Mouse (Mus musculus) kidney, postnatal 0 days (tissue): ENCODE measurements around the gene Kptn. TPM values are rescaled to one million over a fixed set of nuclear protein-coding genes. Genes with fewer than 3 reads are reported as not detected.

ENCODE experiments used
- ATAC-seq: fragments of 200-750 bp; cut with Nextera tagmentation; replicated peaks from 2 replicates; pipeline ENCODE4 v1.8.0; 2017; ENCODE audit warnings: low read depth, moderate number of reproducible peaks, moderate TSS enrichment, moderate library complexity; ENCODE audit not compliant: low FRiP score
- DNase-seq: peaks from one replicate; pipeline ENCODE4 v3.0.0-alpha.2; 2016; ENCODE audit warnings: low spot score
- H3K27ac ChIP-seq: fragments of 300-500 bp; sonication (generic); 2 replicates; pipeline ENCODE4 v1.5.1; 2014; ENCODE audit warnings: mild to moderate bottlenecking
- H3K27me3 ChIP-seq: fragments of 300-500 bp; sonication (generic); 2 replicates; pipeline ENCODE4 v1.6.1; 2014; ENCODE audit warnings: low read length, mixed read lengths; ENCODE audit not compliant: insufficient read depth
- H3K36me3 ChIP-seq: fragments of 300-500 bp; sonication (generic); 2 replicates; pipeline ENCODE4 v1.6.1; 2014; ENCODE audit warnings: low read length, mixed read lengths; ENCODE audit not compliant: insufficient read depth
- H3K4me1 ChIP-seq: fragments of 300-500 bp; sonication (generic); replicated peaks from 2 replicates; pipeline ENCODE4 v1.6.1; 2014; ENCODE audit warnings: antibody characterized with exemption, low read length, mixed read lengths; ENCODE audit not compliant: insufficient read depth
- H3K4me2 ChIP-seq: fragments of 300-500 bp; sonication (generic); 2 replicates; pipeline ENCODE4 v1.6.1; 2014; ENCODE audit warnings: mild to moderate bottlenecking, low read length, moderate library complexity, mixed read lengths
- H3K4me3 ChIP-seq: fragments of 300-500 bp; sonication (generic); replicated peaks from 2 replicates; pipeline ENCODE4 v1.5.1; 2014; ENCODE audit warnings: low read depth, low read length
- H3K9ac ChIP-seq: fragments of 300-500 bp; sonication (generic); 2 replicates; pipeline ENCODE4 v1.6.1; 2014; ENCODE audit warnings: low read depth, low read length
- H3K9me3 ChIP-seq: fragments of 300-500 bp; sonication (generic); replicated peaks from 2 replicates; pipeline ENCODE4 v1.6.1; 2016; ENCODE audit warnings: low read length, inconsistent platforms, mixed read lengths
- CTCF ChIP-seq: IDR thresholded peaks from 2 replicates; pipeline ENCODE4 v1.5.1; 2016; ENCODE audit warnings: antibody characterized with exemption, low read depth, mild to moderate bottlenecking, moderate library complexity
- whole genome bisulfite sequencing: fragments of 180-500 bp; shearing (Covaris S2); extraction: QIAGEN DNeasy Blood & Tissue Kit; methylation state at CpG from one replicate; pipeline ENCODE4 v1.1.7; 2014; 5-methylcytosine and 5-hydroxymethylcytosine counted together
- polyA plus RNA-seq: library from polyadenylated mRNA; unstranded; fragments of >200 nt; fragmentation: Nextera tagmentation; extraction: Ambion mirVana; gene quantifications from 2 replicates; pipeline ENCODE4 v1.2.1, GENCODE M21; 2015

The Kptn gene
- polyA plus RNA-seq, 1 experiment from 2014 or later, result 21.0 TPM

DNA sequence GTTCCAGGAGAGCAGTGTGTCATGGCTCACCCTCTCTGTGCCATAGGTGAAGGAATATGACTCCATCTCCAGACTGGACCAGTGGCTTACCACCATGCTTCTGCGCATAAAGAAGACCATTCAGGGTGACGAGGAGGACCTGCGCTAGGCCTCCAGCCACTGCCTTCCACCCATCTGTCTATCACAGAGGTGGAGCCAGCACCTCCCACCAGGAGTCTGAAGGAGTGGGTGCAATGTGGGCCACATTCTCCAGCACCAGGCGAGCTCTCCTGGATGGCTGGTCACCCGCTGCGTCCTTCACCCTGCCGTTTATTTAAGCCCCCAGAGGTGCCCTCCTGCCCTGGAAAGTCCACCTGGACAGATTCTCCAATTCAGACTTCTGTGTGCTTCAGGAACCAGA, 3.3 kb upstream of the Kptn start:
- H3K4me2 ChIP-seq, result no peak overlapping the region
- 0 out of 2 replicates have a peak, but pooled peaks cover 4% of the 10 kb centered on the region for H3K4me1 ChIP-seq
- no peak for ATAC-seq
- no peak overlapping the region for H3K4me3 ChIP-seq
- H3K27me3 ChIP-seq, result no peaks in the 10 kb centered on the region
- H3K9ac ChIP-seq, result no peak overlapping the region
- no peak overlapping the region for H3K27ac ChIP-seq
- no peaks in the 10 kb centered on the region for H3K9me3 ChIP-seq
- DNase-seq, result no peak
- peaks cover 49% of the 10 kb centered on the region for H3K36me3 ChIP-seq
- TF ChIP-seq CTCF, result no peak
- WGBS, result 85% methylated on average over 7 of the region's 7 CpGs

GRCm38 (mm10) chr7:16117100-16117499, 2.6 kb upstream of the Kptn start:
- 82% methylated on average over 3 of the region's 3 CpGs for WGBS

DNA sequence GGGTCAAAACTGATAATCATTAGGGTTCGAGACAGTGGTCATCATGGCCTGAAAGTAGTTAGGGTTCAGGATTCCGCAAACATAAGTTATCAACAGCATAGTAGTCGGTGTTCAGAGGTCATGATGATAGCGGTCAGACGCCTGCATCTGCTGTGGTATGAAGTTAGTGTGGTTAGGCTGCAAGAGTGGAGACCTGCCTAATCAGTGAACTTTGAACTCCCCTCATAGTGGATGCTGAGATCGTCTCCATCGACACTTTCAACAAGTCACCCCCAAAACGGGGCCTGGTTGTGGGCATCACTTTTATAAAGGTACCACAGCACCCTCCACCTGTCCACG, 536 bp downstream of the Kptn start:
- peak; percentile 37; the same call in 1 of the 2 replicates for ATAC-seq

More at GRCm38 (mm10) chr7:16117100-16117499, 2.6 kb upstream of the Kptn start:
- no peak overlapping the region for H3K4me2 ChIP-seq
- no peak for DNase-seq
- no peaks in the 10 kb centered on the region for H3K9me3 ChIP-seq
- H3K27me3 ChIP-seq, result no peaks in the 10 kb centered on the region
- no peak for ATAC-seq
- H3K27ac ChIP-seq, result no peak overlapping the region
- TF ChIP-seq CTCF, result no peak
- 0 out of 2 replicates have a peak, but pooled peaks cover 4% of the 10 kb centered on the region for H3K4me1 ChIP-seq
- no peak overlapping the region for H3K9ac ChIP-seq
- peaks cover 42% of the 10 kb centered on the region for H3K36me3 ChIP-seq
- H3K4me3 ChIP-seq, result no peak overlapping the region

GRCm38 (mm10) chr7:16125829-16126228, 6.1 kb downstream of the Kptn start:
- Histone ChIP-seq H3K27ac (no peak overlapping the region), H3K4me2 (no peak overlapping the region), H3K9me3 (no peaks in the 10 kb centered on the region), H3K36me3 (peaks cover 6% of the 10 kb centered on the region; the same call in 1 of the 2 replicates), H3K4me1 (peaks cover 9% of the 10 kb centered on the region; the same call in 1 of the 2 replicates), H3K27me3 (no peaks in the 10 kb centered on the region), H3K4me3 (no peak overlapping the region), H3K9ac (no peak overlapping the region)
- ATAC-seq (no peak), DNase-seq (no peak)
- no peak for TF ChIP-seq CTCF
- 79% methylated on average over 9 of the region's 9 CpGs for WGBS

More for the DNA sequence above, 536 bp downstream of the Kptn start:
- no peaks in the 10 kb centered on the region for H3K27me3 ChIP-seq
- H3K27ac ChIP-seq, result no peak overlapping the region
- WGBS, result 44% methylated on average over 9 of the region's 9 CpGs
- no peaks in the 10 kb centered on the region for H3K9me3 ChIP-seq
- TF ChIP-seq CTCF, result no peak
- peak overlapping the region; percentile 72; the same call in 1 of the 2 replicates for H3K9ac ChIP-seq
- peak overlapping the region; percentile 56 for H3K4me2 ChIP-seq
- H3K4me1 ChIP-seq, result 0 out of 2 replicates have a peak, but pooled peaks cover 4% of the 10 kb centered on the region
- peak overlapping the region; percentile 84 for H3K4me3 ChIP-seq
- DNase-seq, result no peak
- H3K36me3 ChIP-seq, result peaks cover 22% of the 10 kb centered on the region

- H3K4me2 ChIP-seq, result no peak overlapping the region
- DNase-seq, result no peak
- no peaks in the 10 kb centered on the region for H3K9me3 ChIP-seq
- no peaks in the 10 kb centered on the region for H3K27me3 ChIP-seq
- WGBS, result 82% methylated on average over 6 of the region's 6 CpGs
- H3K36me3 ChIP-seq, result peaks cover 6% of the 10 kb centered on the region; the same call in 1 of the 2 replicates
- H3K4me3 ChIP-seq, result no peak overlapping the region
- no peak for TF ChIP-seq CTCF
- no peak for ATAC-seq
- no peak overlapping the region for H3K9ac ChIP-seq
- H3K27ac ChIP-seq, result no peak overlapping the region
- peaks cover 9% of the 10 kb centered on the region; the same call in 1 of the 2 replicates for H3K4me1 ChIP-seq
Measured at GRCm38 (mm10) chr7:16128344-16128743, 8.6 kb downstream of the Kptn start.

- no peak for TF ChIP-seq CTCF
- Histone ChIP-seq H3K4me1 (peaks cover 9% of the 10 kb centered on the region; the same call in 1 of the 2 replicates), H3K4me2 (peak overlapping the region; percentile 83), H3K36me3 (peaks cover 6% of the 10 kb centered on the region; the same call in 1 of the 2 replicates), H3K9ac (no peak overlapping the region), H3K9me3 (no peaks in the 10 kb centered on the region), H3K27ac (no peak overlapping the region), H3K27me3 (no peaks in the 10 kb centered on the region), H3K4me3 (no peak overlapping the region)
- DNase-seq, result no peak
- ATAC-seq, result no peak
- WGBS, result 66% methylated on average over 5 of the region's 5 CpGs
Measured at GRCm38 (mm10) chr7:16128899-16129298, 9.2 kb downstream of the Kptn start.
